Mouse (Mus musculus) hindbrain, postnatal 0 days (tissue): ENCODE measurements around the gene Eif4g1. TPM values are rescaled to one million over a fixed set of nuclear protein-coding genes. Genes with fewer than 3 reads are reported as not detected.

ENCODE experiments used
- ATAC-seq: fragments of 200-750 bp; cut with Nextera tagmentation; 2 replicates; pipeline ENCODE4 v1.8.0; 2017; ENCODE audit warnings: mild to moderate bottlenecking, moderate TSS enrichment, moderate library complexity
- DNase-seq: peaks from one replicate; pipeline ENCODE4 v3.0.0-alpha.2; 2015; ENCODE audit warnings: low spot score
- H3K27ac ChIP-seq: fragments of 300-500 bp; sonication (generic); 2 replicates; pipeline ENCODE4 v1.5.1; 2014; ENCODE audit warnings: mild to moderate bottlenecking
- H3K27me3 ChIP-seq: fragments of 300-500 bp; sonication (generic); 2 replicates; pipeline ENCODE4 v1.6.1; 2014; ENCODE audit warnings: low read length, mixed read lengths; ENCODE audit not compliant: insufficient read depth
- H3K36me3 ChIP-seq: fragments of 300-500 bp; sonication (generic); 2 replicates; pipeline ENCODE4 v1.6.1; 2014; ENCODE audit warnings: low read length, mixed read lengths; ENCODE audit not compliant: insufficient read depth
- H3K4me1 ChIP-seq: fragments of 300-500 bp; sonication (generic); 2 replicates; pipeline ENCODE4 v1.6.1; 2014; ENCODE audit warnings: antibody characterized with exemption, low read length, mixed read lengths; ENCODE audit not compliant: insufficient read depth
- H3K4me2 ChIP-seq: fragments of 300-500 bp; sonication (generic); 2 replicates; pipeline ENCODE4 v1.6.1; 2014; ENCODE audit warnings: low read depth, mild to moderate bottlenecking, low read length, moderate library complexity, mixed read lengths
- H3K4me3 ChIP-seq: fragments of 300-500 bp; sonication (generic); 2 replicates; pipeline ENCODE4 v1.5.1; 2014; ENCODE audit warnings: low read length
- H3K9ac ChIP-seq: fragments of 300-500 bp; sonication (generic); replicated peaks from 2 replicates; pipeline ENCODE4 v1.6.1; 2014; ENCODE audit warnings: mild to moderate bottlenecking, low read length, moderate library complexity, mixed read lengths
- H3K9me3 ChIP-seq: fragments of 300-500 bp; sonication (generic); 2 replicates; pipeline ENCODE4 v1.6.1; 2016; ENCODE audit warnings: low read length, mixed read lengths
- CTCF ChIP-seq: IDR thresholded peaks from 2 replicates; pipeline ENCODE4 v1.5.1; 2016; ENCODE audit warnings: antibody characterized with exemption, control low read depth, low read depth
- WGBS: fragments of 180-500 bp; shearing (Covaris S2); extraction: QIAGEN DNeasy Blood & Tissue Kit; methylation state at CpG from one replicate; pipeline ENCODE4 v1.1.7; 2014; 5-methylcytosine and 5-hydroxymethylcytosine counted together
- polyA plus RNA-seq: library from polyadenylated mRNA; unstranded; fragments of >200 nt; fragmentation: Nextera tagmentation; extraction: Ambion mirVana; gene quantifications from 2 replicates; pipeline ENCODE4 v1.2.1, GENCODE M21; 2015
- total RNA-seq: library from RNA; depleted of rRNA; stranded (reverse); fragments of >200 nt; gene quantifications from 2 replicates; pipeline ENCODE4 v1.2.3, GENCODE M21; 2014

Gene Eif4g1
- total and polyA plus RNA-seq, 2 experiments from 2014 or later: 124 to 428 TPM

- H3K36me3 ChIP-seq: peaks cover 22% of the 10 kb centered on the region; the same call in 1 of the 2 replicates
- WGBS: 94% methylated on average over 11 of the region's 11 CpGs
- no peak overlapping the region for H3K4me3 ChIP-seq
- H3K27me3 ChIP-seq: no peaks in the 10 kb centered on the region
- H3K4me1 ChIP-seq: peaks cover 13% of the 10 kb centered on the region; the same call in 1 of the 2 replicates
- TF ChIP-seq CTCF: no peak
- ATAC-seq: no peak
- DNase-seq: no peak
- no peak overlapping the region for H3K9ac ChIP-seq
- no peak overlapping the region for H3K4me2 ChIP-seq
- H3K27ac ChIP-seq: no peak overlapping the region
- H3K9me3 ChIP-seq: no peaks in the 10 kb centered on the region
These were observed 42.3 kb downstream of the Eif4g1 start for GRCm38 (mm10) chr16:20710370-20710769.

DNA sequence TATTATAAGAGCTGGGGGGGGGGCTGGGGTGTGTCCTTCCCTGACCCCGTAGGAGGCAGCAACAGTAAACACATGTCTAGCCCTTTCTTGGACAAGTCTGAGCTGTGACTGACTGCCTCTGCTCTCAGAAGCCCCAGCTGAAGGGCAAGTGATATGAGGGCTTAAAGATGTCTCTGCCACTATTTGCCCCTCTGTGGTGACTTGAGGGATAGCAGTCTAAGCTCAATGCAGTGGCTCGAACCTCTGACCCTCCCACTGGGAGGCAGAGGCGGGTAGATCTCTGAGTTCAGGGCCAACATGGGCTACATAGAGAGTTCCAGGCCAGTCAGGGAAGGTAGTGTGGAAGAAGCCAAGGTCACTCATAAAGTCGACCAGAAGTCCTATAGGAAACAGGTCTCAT is 42.7 kb downstream of the Eif4g1 start:
- Histone ChIP-seq H3K9me3 (no peaks in the 10 kb centered on the region), H3K4me3 (no peak overlapping the region), H3K9ac (no peak overlapping the region), H3K4me2 (no peak overlapping the region), H3K36me3 (peaks cover 19% of the 10 kb centered on the region; the same call in 1 of the 2 replicates), H3K27me3 (no peaks in the 10 kb centered on the region), H3K4me1 (peaks cover 13% of the 10 kb centered on the region; the same call in 1 of the 2 replicates), H3K27ac (no peak overlapping the region)
- DNase-seq (peak; percentile 7), ATAC-seq (no peak)
- peak; percentile 49 for TF ChIP-seq CTCF
- WGBS: 74% methylated on average over 4 of the region's 4 CpGs

DNA sequence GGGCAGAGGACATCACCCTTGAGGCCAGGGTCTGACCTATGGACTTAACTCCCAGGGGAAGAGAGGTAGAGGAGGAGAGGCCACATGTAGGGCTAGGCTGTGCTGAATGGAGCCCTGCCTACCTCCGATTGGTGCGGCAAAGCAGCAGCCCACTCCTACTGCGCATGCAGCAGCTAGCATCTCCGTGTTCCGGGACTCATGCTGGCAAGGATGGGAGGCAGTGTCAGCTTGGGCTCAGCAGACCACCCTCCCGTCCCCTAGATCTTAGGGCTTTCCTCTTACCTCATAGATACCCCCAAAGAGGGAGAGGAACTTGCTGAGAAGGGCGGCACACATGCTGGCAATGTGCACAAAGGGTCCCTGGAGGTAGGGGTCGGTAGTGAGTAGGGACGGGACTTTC is 44.1 kb downstream of the Eif4g1 start:
- TF ChIP-seq CTCF: no peak; the same call in 1 of the 2 replicates
- Histone ChIP-seq H3K27me3 (no peaks in the 10 kb centered on the region), H3K36me3 (peaks cover 16% of the 10 kb centered on the region; the same call in 1 of the 2 replicates), H3K4me3 (no peak overlapping the region), H3K9ac (no peak overlapping the region), H3K9me3 (no peaks in the 10 kb centered on the region), H3K4me2 (no peak overlapping the region), H3K27ac (no peak overlapping the region), H3K4me1 (peaks cover 18% of the 10 kb centered on the region; the same call in 1 of the 2 replicates)
- ATAC-seq (no peak), DNase-seq (no peak)
- WGBS: 74% methylated on average over 9 of the region's 9 CpGs

- H3K36me3 ChIP-seq: peaks cover 12% of the 10 kb centered on the region; the same call in 1 of the 2 replicates
- TF ChIP-seq CTCF: no peak
These were observed 44.8 kb downstream of the Eif4g1 start for GRCm38 (mm10) chr16:20712889-20713288.

DNA sequence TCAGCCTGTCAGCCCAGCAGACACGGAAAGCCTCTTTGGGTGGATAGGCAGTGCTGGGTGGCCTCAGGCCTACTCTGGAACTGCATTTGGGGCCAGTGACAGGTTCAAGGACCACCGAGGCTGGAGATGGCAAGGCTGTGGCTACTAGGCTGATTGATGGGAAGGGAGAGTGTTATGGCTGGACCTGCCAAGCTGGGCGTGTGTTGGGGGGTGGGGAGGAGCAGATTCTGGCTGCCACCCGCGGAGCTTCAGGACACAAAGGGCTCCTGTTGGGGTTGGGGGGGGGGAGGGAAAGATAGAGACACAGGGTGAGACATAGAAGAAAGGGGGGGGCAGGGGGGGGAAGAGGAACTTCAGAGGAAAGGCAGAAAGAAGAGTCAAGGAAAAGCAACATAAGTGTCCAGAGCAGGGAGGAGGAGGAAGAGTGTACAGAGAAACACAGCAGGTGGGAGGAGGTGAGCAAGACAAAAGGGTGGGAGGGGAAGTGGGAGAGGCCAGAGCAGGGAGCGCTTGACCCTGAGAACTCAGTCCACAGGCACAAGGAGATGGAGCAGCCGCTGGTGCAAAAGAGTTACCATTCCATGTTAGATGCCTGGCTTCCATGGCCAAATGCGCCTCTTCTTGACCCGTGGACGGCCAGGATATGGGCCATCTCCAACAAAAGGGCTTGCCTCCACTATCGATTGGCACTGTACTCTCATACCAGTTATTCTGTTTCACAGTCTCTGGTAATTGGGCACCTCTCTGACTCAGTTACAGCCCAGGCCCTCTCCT is 46.4 kb downstream of the Eif4g1 start:
- H3K27me3 ChIP-seq: no peaks in the 10 kb centered on the region
- no peak overlapping the region for H3K27ac ChIP-seq
- peak overlapping the region; percentile 82 for H3K4me2 ChIP-seq
- no peaks in the 10 kb centered on the region for H3K9me3 ChIP-seq
- DNase-seq (no peak), ATAC-seq (no peak)
- no peak for TF ChIP-seq CTCF
- peak overlapping the region; percentile 28 for H3K9ac ChIP-seq
- H3K4me1 ChIP-seq: peaks cover 18% of the 10 kb centered on the region; the same call in 1 of the 2 replicates
- peak overlapping the region; percentile 63 for H3K4me3 ChIP-seq
- H3K36me3 ChIP-seq: peaks cover 12% of the 10 kb centered on the region; the same call in 1 of the 2 replicates
- WGBS: 32% methylated on average over 11 of the region's 11 CpGs

More at GRCm38 (mm10) chr16:20712889-20713288, 44.8 kb downstream of the Eif4g1 start:
- no peak overlapping the region for H3K27ac ChIP-seq
- DNase-seq: no peak
- no peaks in the 10 kb centered on the region for H3K9me3 ChIP-seq
- H3K4me2 ChIP-seq: no peak overlapping the region
- H3K4me3 ChIP-seq: no peak overlapping the region
- H3K4me1 ChIP-seq: peaks cover 18% of the 10 kb centered on the region; the same call in 1 of the 2 replicates
- H3K27me3 ChIP-seq: no peaks in the 10 kb centered on the region
- no peak overlapping the region for H3K9ac ChIP-seq
- WGBS: 83% methylated on average over 7 of the region's 7 CpGs
- no peak for ATAC-seq

DNA sequence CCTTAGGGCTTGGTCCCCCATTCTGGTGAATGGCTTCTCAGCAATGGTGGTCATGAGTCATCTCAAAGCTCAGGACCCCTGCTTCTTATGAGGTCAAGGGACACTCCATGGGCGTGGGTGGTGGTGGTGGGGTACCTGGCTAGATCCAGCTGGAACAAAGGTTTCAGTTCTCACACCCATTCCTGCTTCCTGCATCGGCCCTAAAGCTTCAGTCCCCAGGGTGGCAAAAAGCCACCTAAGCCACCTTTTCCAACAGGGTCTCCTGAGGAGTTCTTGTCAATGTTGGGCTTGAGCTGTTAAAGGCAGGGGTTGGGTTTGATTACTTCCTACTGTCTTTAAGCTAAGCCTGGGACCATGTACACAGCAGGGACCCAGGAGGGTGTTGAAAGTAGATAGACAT is 47.0 kb downstream of the Eif4g1 start:
- H3K9ac ChIP-seq: peak overlapping the region; percentile 82
- no peaks in the 10 kb centered on the region for H3K27me3 ChIP-seq
- peak overlapping the region; percentile 82 for H3K4me2 ChIP-seq
- H3K9me3 ChIP-seq: no peaks in the 10 kb centered on the region
- H3K27ac ChIP-seq: peak overlapping the region; percentile 96; the same call in 1 of the 2 replicates
- no peak for TF ChIP-seq CTCF
- peaks cover 18% of the 10 kb centered on the region; the same call in 1 of the 2 replicates for H3K4me1 ChIP-seq
- ATAC-seq (no peak), DNase-seq (no peak)
- 63% methylated on average over 2 of the region's 2 CpGs for WGBS
- H3K4me3 ChIP-seq: peak overlapping the region; percentile 63
- peaks cover 18% of the 10 kb centered on the region; the same call in 1 of the 2 replicates for H3K36me3 ChIP-seq

DNA sequence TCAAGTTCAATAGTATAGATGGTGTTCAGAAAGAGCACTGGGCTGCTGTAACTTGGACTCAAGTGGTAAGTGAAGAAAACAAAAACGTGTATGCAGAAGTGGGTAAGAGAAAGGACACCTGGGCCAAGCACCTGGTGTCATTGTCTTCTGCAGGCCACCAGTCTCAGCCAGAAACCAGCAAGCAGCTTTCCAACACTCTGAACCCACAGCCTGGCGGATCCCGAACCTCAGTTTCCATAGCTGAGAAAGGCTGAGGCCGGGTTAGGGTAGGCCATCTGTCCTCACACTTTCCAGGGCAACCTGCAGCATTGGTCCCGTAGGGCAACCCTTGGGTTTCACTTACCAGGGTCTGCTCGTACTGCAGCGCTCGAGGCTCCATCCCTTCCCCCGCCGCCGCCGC is 47.5 kb downstream of the Eif4g1 start:
- no peak for ATAC-seq
- Histone ChIP-seq H3K4me3 (peak overlapping the region; percentile 63), H3K36me3 (peaks cover 20% of the 10 kb centered on the region; the same call in 1 of the 2 replicates), H3K4me2 (peak overlapping the region; percentile 82), H3K9me3 (no peaks in the 10 kb centered on the region), H3K27me3 (no peaks in the 10 kb centered on the region), H3K27ac (peak overlapping the region; percentile 96), H3K4me1 (peaks cover 18% of the 10 kb centered on the region; the same call in 1 of the 2 replicates), H3K9ac (peak overlapping the region; percentile 82)
- DNase-seq: no peak
- no peak for TF ChIP-seq CTCF
- 2% methylated on average over 12 of the region's 12 CpGs for WGBS
